Mouse (Mus musculus): ENCODE measurements around the gene Gas2l3. TPM values are rescaled to one million over a fixed set of nuclear protein-coding genes. Genes with fewer than 3 reads are reported as not detected.

The Gas2l3 gene
- polyA plus RNA-seq, 1 experiment from 2014 or later = 22.0 TPM

- H3K9ac ChIP-seq = peak overlapping the region; percentile 67
- H3K9me3 ChIP-seq = no peaks in the 10 kb centered on the region
- WGBS = 8% methylated on average over 4 of the region's 4 CpGs
- no peak overlapping the region for H3K27ac ChIP-seq
- no peaks in the 10 kb centered on the region for H3K27me3 ChIP-seq
- H3K4me1 ChIP-seq = peaks cover 15% of the 10 kb centered on the region
- peak overlapping the region; percentile 73 for H3K4me2 ChIP-seq
- ATAC-seq (ENCODE audit: borderline replicate concordance, extremely low read depth, low FRiP score, low TSS enrichment) = no peak
- H3K36me3 ChIP-seq = peaks cover 1% of the 10 kb centered on the region; the same call in 1 of the 2 replicates
- peak overlapping the region; percentile 82 for H3K4me3 ChIP-seq
Measured at GRCm38 (mm10) chr10:89442640-89443039, 1.1 kb downstream of the Gas2l3 start.

GRCm38 (mm10) chr10:89441961-89442360 lies 1.8 kb downstream of the Gas2l3 start:
- Histone ChIP-seq H3K9me3 (no peaks in the 10 kb centered on the region), H3K4me1 (peaks cover 15% of the 10 kb centered on the region), H3K4me3 (no peak overlapping the region), H3K27ac (no peak overlapping the region), H3K27me3 (no peaks in the 10 kb centered on the region), H3K9ac (no peak overlapping the region), H3K36me3 (peaks cover 7% of the 10 kb centered on the region; the same call in 1 of the 2 replicates), H3K4me2 (no peak overlapping the region; the same call in 1 of the 2 replicates)
- ATAC-seq (ENCODE audit: borderline replicate concordance, extremely low read depth, low FRiP score, low TSS enrichment) = no peak
- 96% methylated on average over 3 of the region's 3 CpGs for WGBS

DNA sequence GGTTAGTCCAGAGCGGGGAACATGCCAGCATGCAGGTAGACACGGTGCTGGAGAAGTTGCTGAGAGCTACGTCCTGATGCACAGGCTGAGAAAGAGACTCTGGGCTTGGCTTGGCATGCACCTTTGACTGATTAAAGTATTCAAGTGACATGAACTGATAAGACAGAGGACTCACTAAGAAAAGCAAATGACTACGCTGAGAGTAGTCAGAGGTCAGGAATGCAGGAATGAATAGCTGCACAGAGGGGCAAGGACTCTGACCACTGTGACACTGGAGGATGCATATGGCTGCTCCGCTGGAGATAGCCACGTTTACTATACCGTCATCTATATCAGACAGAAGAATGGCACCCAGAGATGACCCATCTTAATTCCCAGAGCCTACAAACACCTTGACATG lies 4.4 kb downstream of the Gas2l3 start:
- H3K9ac ChIP-seq = no peak overlapping the region
- no peak overlapping the region for H3K27ac ChIP-seq
- peaks cover 7% of the 10 kb centered on the region; the same call in 1 of the 2 replicates for H3K36me3 ChIP-seq
- 53% methylated on average over 7 of the region's 7 CpGs for WGBS
- no peak overlapping the region for H3K4me3 ChIP-seq
- H3K27me3 ChIP-seq = no peaks in the 10 kb centered on the region
- no peaks in the 10 kb centered on the region for H3K9me3 ChIP-seq
- peaks cover 14% of the 10 kb centered on the region for H3K4me1 ChIP-seq
- no peak for ATAC-seq (ENCODE audit: borderline replicate concordance, extremely low read depth, low FRiP score, low TSS enrichment)
- no peak overlapping the region for H3K4me2 ChIP-seq

- H3K4me2 ChIP-seq = no peak overlapping the region
Measured at GRCm38 (mm10) chr10:89437996-89438395, 5.8 kb downstream of the Gas2l3 start.

DNA sequence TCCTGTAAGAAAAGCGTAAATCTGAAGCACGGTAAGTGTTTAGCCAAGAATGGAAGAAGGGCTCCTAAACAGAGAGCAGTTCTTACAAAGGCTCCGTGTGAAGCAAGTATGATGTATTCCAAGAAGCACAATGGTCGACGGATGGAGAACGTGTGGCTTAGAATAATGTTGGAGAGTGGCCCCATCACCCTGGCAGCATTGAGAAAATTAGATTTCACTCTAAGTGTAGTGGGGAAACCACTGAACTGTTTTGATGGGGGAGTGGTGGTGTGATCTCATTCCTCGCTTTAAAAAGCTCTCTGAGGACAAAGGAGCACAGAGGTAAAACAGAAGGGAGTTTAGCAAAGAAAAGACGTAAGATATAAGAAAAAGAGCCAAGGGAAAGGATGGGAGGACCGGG lies 6.3 kb downstream of the Gas2l3 start:
- Histone ChIP-seq H3K4me3 (no peak overlapping the region), H3K4me2 (no peak overlapping the region), H3K9me3 (no peaks in the 10 kb centered on the region), H3K36me3 (peaks cover 15% of the 10 kb centered on the region; the same call in 1 of the 2 replicates), H3K27me3 (no peaks in the 10 kb centered on the region), H3K27ac (no peak overlapping the region), H3K9ac (no peak overlapping the region), H3K4me1 (peaks cover 4% of the 10 kb centered on the region; the same call in 1 of the 2 replicates)
- ATAC-seq (ENCODE audit: borderline replicate concordance, extremely low read depth, low FRiP score, low TSS enrichment) = no peak
- WGBS = 86% methylated on average over 9 of the region's 9 CpGs

More at GRCm38 (mm10) chr10:89437996-89438395, 5.8 kb downstream of the Gas2l3 start:
- Histone ChIP-seq H3K27ac (no peak overlapping the region), H3K27me3 (no peaks in the 10 kb centered on the region), H3K4me3 (no peak overlapping the region), H3K9me3 (no peaks in the 10 kb centered on the region), H3K4me1 (peaks cover 8% of the 10 kb centered on the region; the same call in 1 of the 2 replicates), H3K36me3 (peaks cover 15% of the 10 kb centered on the region; the same call in 1 of the 2 replicates), H3K9ac (no peak overlapping the region)
- ATAC-seq (ENCODE audit: borderline replicate concordance, extremely low read depth, low FRiP score, low TSS enrichment) = no peak
- WGBS = 78% methylated on average over 12 of the region's 12 CpGs

DNA sequence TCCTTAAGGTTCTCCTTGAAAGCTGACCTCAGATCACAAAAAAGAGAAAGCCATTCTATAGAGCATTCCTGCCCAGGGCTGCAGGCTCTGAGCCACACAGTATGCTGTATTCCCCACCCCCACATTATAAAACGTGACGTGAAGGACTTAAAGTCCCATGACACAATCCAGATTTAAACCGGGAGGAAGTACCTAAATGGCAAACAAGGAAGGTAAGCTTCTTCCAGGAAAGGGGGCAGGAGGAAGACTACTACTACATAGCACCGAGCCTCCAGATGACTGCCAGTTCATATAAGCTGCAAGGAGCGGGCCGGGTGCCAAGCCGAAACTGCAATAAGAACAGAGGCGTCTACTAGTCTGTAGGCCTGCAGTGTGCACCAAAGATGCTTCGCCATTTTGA lies 7.8 kb downstream of the Gas2l3 start:
- H3K4me3 ChIP-seq = no peak overlapping the region
- no peaks in the 10 kb centered on the region for H3K4me1 ChIP-seq
- ATAC-seq (ENCODE audit: borderline replicate concordance, extremely low read depth, low FRiP score, low TSS enrichment) = no peak; the same call in 1 of the 2 replicates
- H3K9me3 ChIP-seq = no peaks in the 10 kb centered on the region
- WGBS = 78% methylated on average over 9 of the region's 9 CpGs
- no peak overlapping the region for H3K4me2 ChIP-seq
- peaks cover 18% of the 10 kb centered on the region; the same call in 1 of the 2 replicates for H3K36me3 ChIP-seq
- H3K27ac ChIP-seq = no peak overlapping the region
- no peaks in the 10 kb centered on the region for H3K27me3 ChIP-seq
- H3K9ac ChIP-seq = no peak overlapping the region

- Histone ChIP-seq H3K27me3 (no peaks in the 10 kb centered on the region), H3K4me1 (no peaks in the 10 kb centered on the region), H3K9me3 (no peaks in the 10 kb centered on the region), H3K4me3 (no peak overlapping the region), H3K27ac (no peak overlapping the region), H3K36me3 (peaks cover 22% of the 10 kb centered on the region), H3K9ac (no peak overlapping the region), H3K4me2 (no peak overlapping the region)
- ATAC-seq (ENCODE audit: borderline replicate concordance, extremely low read depth, low FRiP score, low TSS enrichment) = peak; percentile 23; the same call in 1 of the 2 replicates
- WGBS = 81% methylated on average over 12 of the region's 12 CpGs
Measured at GRCm38 (mm10) chr10:89435413-89435812, 8.4 kb downstream of the Gas2l3 start.

GRCm38 (mm10) chr10:89434509-89435210 lies 9.1 kb downstream of the Gas2l3 start:
- Histone ChIP-seq H3K27ac (no peak overlapping the region), H3K27me3 (no peaks in the 10 kb centered on the region), H3K9ac (no peak overlapping the region), H3K4me2 (no peak overlapping the region), H3K4me3 (no peak overlapping the region), H3K4me1 (no peaks in the 10 kb centered on the region), H3K36me3 (peaks cover 28% of the 10 kb centered on the region), H3K9me3 (no peaks in the 10 kb centered on the region)
- WGBS = 76% methylated on average over 17 of the region's 17 CpGs
- no peak for ATAC-seq (ENCODE audit: borderline replicate concordance, extremely low read depth, low FRiP score, low TSS enrichment)

- Histone ChIP-seq H3K4me1 (no peaks in the 10 kb centered on the region), H3K9me3 (no peaks in the 10 kb centered on the region), H3K36me3 (peaks cover 45% of the 10 kb centered on the region), H3K4me3 (no peak overlapping the region), H3K9ac (no peak overlapping the region), H3K4me2 (no peak overlapping the region), H3K27ac (no peak overlapping the region), H3K27me3 (no peaks in the 10 kb centered on the region)
- WGBS = 85% methylated on average over 13 of the region's 13 CpGs
- no peak for ATAC-seq (ENCODE audit: borderline replicate concordance, extremely low read depth, low FRiP score, low TSS enrichment)
Measured at GRCm38 (mm10) chr10:89432743-89433142, 11.0 kb downstream of the Gas2l3 start.

DNA sequence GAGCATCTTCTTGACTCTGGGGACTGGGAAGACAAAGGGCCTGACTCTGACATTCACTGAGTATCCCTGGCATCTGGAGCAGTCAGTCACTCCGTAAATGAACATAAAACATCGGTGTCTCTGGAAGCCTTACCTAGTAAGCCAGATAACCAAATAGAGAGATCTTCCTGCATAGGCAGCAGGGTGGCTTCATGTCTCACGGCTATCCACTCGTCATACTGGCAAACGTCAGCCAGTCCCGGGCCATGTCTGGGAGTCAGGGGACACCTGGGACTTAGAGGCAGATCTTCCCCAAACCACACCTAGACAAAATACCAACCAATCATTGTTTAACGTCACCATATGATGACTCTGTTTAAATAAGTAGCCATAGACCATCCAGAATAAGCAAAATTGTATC lies 13.0 kb downstream of the Gas2l3 start:
- Histone ChIP-seq H3K9ac (no peak overlapping the region), H3K27ac (no peak overlapping the region), H3K36me3 (peaks cover 52% of the 10 kb centered on the region), H3K4me2 (no peak overlapping the region), H3K4me3 (no peak overlapping the region), H3K9me3 (no peaks in the 10 kb centered on the region), H3K27me3 (no peaks in the 10 kb centered on the region), H3K4me1 (no peaks in the 10 kb centered on the region)
- 92% methylated on average over 7 of the region's 7 CpGs for WGBS
- no peak for ATAC-seq (ENCODE audit: borderline replicate concordance, extremely low read depth, low FRiP score, low TSS enrichment)

DNA sequence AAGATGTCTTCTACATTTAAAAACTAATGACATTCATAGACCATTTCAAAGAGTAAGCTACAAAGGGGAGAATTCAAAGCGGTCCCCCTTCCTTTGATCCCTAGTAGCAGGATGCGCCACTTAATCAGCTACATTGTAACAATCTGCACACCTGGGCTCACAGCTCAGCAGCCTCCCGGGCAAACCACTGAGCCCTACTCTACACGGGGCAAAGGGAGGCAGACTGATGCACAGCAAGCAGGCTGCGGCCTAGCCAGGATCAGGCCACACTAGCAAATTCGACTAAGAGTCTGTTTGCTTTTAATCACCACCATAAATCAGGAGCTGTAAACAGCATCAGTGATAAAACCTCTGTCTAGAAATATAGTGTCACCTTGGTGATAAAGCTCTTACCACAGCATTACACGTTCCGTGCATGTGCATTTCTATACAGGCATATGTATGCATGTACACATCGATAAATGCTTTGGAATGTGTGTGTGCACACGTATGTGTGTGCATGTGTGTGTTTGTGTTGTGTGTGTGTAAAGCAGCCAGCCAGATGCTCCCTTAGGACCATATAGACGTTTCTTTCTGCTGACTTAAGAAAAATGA lies 18.9 kb downstream of the Gas2l3 start:
- H3K9ac ChIP-seq = no peak overlapping the region
- no peaks in the 10 kb centered on the region for H3K9me3 ChIP-seq
- H3K4me2 ChIP-seq = no peak overlapping the region
- no peak for ATAC-seq (ENCODE audit: borderline replicate concordance, extremely low read depth, low FRiP score, low TSS enrichment)
- H3K36me3 ChIP-seq = peaks cover 65% of the 10 kb centered on the region
- H3K4me3 ChIP-seq = no peak overlapping the region
- H3K4me1 ChIP-seq = no peaks in the 10 kb centered on the region
- no peak overlapping the region for H3K27ac ChIP-seq
- H3K27me3 ChIP-seq = no peaks in the 10 kb centered on the region
- 82% methylated on average over 11 of the region's 11 CpGs for WGBS

- H3K4me1 ChIP-seq = no peaks in the 10 kb centered on the region
- H3K27me3 ChIP-seq = no peaks in the 10 kb centered on the region
- WGBS = 91% methylated on average over 9 of the region's 9 CpGs
- H3K4me2 ChIP-seq = no peak overlapping the region
- H3K9ac ChIP-seq = no peak overlapping the region
- no peaks in the 10 kb centered on the region for H3K9me3 ChIP-seq
- no peak overlapping the region for H3K4me3 ChIP-seq
- peaks cover 59% of the 10 kb centered on the region for H3K36me3 ChIP-seq
- no peak overlapping the region for H3K27ac ChIP-seq
- no peak for ATAC-seq (ENCODE audit: borderline replicate concordance, extremely low read depth, low FRiP score, low TSS enrichment)
Measured at GRCm38 (mm10) chr10:89424217-89424616, 19.6 kb downstream of the Gas2l3 start.
